Mouse (Mus musculus) c-Kit-positive CD71-positive TER-119-negative erythroid progenitor cells, embryonic 14.5 days (primary cell): ENCODE results near the gene Top3b.
A peak's percentile ranks its signal among the peaks of the same experiment; 100 is the strongest.
"Not testable (repeated sequence)": the region's sequence is repeated elsewhere in the genome, so short reads cannot be mapped to it uniquely, and the experiment has no call there.

Experiments used
- DNase-seq: peaks from one replicate; pipeline ENCODE4 v3.0.0-alpha.2; 2013; ENCODE audit warnings: low read depth

The Top3b gene

GRCm38 (mm10) chr16:16870617-16871331 is at the start of gene Top3b, which contains the start of gene Vpreb1:
Gene Top3b, plus strand, starts transcription at chr16:16870736.
Gene Vpreb1, minus strand, starts transcription at chr16:16870843.
- peak; percentile 88 for DNase-seq

DNA sequence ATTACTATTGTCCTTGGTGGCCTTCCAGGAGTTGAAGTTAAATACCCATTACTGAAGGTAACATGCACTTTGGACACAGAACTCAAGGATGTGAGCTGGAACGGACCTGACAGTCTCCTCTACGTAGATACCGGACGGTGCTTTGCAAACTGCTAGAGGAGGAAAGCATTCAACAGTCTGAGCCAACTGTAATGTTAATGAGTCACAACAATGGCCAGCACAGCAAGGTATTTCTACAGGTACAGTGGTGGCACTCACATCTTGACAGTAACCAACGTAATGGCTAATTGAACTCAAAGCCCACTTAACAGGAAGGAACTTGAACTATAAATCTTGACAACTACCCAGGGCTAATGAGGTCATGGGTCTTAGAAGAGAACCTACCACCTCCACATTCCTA is 45.1 kb upstream of the Top3b start:
- DNase-seq = no peak

DNA sequence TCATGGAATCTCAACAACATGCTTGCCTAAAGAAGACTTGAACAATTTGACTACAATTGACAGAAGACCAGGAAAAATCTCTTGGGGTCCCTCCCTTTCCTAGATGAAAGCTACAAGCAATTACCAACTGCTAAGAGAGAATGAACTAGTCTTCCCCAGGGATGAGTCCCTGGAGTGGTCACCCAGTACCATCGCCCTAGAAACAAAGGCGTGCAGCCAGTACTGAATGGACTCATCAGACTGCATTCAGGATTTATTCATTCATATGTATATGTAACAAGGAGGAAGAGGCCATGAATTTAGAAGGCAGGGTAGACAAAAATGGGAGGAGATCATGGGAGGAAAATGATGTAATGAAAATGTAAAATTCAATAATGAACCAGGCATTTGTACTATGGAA is 44.3 kb upstream of the Top3b start:
- no peak for DNase-seq

DNA sequence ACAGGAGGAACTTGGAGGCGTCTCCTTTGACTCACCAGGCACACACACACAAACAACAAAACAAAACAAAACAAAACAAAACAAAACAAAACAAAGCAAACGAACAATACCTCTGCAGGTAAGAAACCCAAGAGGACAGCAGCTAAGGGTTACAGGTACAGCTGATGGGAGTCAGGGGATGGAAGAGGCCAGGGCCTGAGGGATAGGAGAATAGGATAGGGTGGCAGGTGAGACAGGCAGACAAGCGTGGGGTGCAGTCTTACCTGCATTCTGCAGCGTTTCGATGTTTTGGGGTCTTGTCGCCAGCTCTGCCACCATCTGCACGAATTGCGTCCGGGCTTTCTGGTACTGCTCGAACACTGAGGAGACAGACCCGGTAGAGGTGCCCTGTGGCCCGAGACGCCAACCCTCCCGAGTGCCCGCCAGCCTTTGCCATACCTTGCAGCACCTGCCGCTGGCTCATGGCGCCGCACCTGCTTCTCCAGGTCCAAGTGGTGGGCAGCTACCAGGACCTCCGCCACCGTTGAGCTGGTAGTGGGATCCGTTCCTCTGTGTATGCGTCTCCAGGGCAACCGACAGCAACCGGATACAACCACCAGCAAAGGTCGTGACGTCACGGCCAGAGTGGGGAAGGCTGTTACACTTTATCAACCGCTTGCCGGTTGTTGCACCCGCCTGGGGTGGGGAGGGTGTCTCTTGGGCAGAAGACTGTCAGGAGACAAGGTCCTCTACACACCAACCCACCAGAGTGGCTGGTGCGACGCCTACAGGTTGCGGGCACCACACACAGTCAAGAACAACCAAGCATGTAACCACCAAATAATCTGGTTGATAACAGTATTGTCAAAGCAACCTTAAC is 41.5 kb upstream of the Top3b start, which contains the start of gene Spag6l:
Spag6l (minus strand) TSS at position 700 of the 859 bp plus-strand sequence.
- peak; percentile 70 for DNase-seq

DNA sequence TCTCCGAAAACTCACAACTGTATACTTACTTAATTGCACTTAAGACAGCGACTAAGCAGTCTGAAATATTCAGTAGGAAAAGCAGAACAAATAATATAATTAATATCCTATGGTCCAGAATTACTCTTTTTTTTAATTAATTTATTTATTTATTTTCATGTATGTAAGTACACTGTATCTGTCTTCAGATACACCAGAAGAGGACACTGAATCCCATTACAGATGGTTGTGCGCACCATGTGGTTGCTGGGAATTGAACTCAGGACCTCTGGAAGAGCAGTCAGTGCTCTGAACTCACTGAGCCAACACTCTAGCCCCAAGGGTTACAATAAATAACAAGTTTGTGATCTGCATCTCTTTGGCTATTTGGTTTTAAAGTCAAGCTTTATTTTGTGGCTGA is 40.9 kb upstream of the Top3b start:
- DNase-seq = no peak

GRCm38 (mm10) chr16:16849196-16849595 is 21.3 kb upstream of the Top3b start:
- DNase-seq = no peak

DNA sequence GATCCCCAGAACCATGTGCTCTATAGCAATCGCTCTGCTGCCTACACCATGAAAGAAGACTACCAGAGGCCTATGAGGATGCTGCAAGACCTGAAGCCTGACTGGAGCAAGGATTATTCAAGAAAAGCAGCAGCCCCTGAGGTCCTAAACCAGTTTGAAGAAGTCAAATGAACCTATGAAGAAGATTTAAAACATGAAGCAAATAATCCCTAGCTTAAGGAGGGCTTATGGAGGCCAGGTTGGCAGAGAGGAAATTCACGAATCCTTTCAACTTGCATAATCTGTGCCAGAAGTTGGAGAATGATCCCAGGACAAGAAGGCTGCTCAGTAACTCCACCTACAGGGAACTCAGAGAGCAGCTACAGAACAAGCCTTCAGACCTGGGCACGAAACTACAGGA is 18.1 kb upstream of the Top3b start:
- no peak for DNase-seq

GRCm38 (mm10) chr16:16854836-16855235 is 15.7 kb upstream of the Top3b start:
- DNase-seq = peak; percentile 38

GRCm38 (mm10) chr16:16855541-16855940 is 15.0 kb upstream of the Top3b start:
- no peak for DNase-seq

DNA sequence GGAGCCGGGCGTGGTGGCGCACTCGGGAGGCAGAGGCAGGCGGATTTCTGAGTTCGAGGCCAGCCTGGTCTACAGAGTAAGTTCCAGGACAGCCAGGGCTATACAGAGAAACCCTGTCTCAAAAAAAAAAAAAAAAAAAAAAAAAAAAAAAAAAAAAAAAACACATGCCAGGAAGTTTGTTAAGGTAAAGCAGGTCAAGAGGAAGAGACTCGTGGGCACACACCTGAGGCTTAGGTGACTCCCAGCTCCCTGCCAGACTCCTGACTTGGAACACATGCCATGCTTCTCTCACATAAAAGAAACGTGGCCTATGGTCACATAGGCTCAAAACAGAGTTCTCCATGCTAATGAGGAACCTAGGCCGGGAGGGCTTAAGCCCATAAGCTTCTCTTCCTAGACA is 14.5 kb upstream of the Top3b start:
- not testable (repeated sequence) for DNase-seq

GRCm38 (mm10) chr16:16856731-16857476 is 13.6 kb upstream of the Top3b start:
- DNase-seq = no peak

DNA sequence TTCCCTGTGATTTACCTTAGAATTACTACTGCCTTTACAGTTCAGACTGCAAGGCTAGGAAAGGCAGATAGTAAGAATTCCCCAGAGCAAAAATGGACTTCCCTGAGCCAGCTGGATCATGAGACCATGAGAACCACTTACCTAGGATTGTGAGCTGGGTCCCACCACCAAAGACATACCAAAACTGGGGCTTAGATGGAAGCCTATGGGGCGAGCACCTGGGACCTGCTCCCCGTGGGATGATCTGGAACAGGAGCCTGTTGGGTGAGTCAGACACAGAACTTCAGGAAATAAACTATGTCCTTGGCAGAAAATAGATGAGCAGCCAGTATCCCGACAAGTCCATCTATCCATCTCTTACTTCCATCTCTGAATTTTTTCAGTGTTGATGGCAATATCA is 8.2 kb upstream of the Top3b start:
- no peak for DNase-seq

GRCm38 (mm10) chr16:16863978-16864377 is 6.6 kb upstream of the Top3b start, which contains the start of gene Igll1:
Gene Igll1, minus strand, starts transcription at chr16:16863985.
- DNase-seq = no peak

- DNase-seq = no peak
Observed at GRCm38 (mm10) chr16:16865217-16865616, 5.3 kb upstream of the Top3b start.

DNA sequence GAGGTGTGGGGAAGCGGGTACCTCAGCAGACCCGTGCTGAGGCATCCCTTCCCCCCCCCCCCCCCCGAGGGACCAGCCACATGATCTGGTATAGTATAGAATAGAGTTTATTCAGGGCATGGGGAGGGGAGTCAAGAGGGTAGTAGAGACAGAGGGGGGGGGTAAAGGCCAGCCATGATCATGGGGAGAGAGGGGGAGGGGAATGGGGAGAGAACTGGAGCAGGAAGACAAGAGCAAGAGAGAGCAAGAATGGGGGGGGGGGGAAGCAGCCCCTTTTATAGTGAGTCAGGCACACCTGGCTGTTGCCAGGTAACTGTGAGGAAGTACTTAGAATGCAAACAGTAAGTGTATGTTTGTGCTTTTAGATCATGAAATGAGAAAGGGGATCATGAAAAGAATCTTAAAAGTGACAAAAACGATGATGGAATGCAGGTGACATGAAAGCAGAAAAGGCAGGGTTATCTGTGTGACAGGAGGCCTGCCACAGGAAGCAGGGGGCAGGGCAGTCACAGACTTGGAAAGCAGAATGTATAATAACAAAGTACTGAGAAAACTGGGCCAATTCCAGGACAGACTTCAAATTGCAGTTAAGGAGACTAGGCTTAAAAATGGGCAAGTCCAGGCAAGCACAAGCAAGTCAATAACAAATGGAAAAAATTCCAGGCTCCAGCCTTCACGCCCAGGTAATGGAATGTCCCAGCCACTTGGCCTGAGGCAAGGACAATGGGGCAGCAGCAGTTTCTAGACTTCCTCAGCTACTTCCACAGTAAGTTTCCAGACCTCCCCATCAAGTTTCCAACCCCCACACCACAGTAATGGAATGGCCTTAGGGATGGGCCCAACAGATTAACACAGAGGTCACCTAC is 4.6 kb upstream of the Top3b start:
- DNase-seq = no peak

GRCm38 (mm10) chr16:16870241-16870616 is 307 bp upstream of the Top3b start:
- no peak for DNase-seq

DNA sequence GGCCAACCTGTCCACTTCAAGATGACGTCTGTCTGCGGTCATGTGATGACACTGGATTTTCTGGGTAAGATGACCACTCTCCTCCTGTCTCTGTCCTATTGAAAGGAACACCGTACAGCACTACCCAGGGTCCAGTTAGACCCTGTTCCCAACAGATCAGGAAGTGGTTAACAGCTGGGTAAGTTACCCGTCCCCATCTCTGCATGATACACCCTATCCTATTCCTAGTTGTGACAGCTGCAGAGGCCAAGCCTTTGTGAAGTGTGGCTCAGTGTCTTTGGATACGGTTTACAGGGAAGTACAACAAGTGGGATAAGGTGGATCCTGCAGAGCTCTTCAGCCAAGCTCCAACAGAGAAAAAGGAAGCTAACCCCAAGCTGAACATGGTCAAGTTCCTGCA is 8.5 kb downstream of the Top3b start:
- no peak for DNase-seq

GRCm38 (mm10) chr16:16888341-16888740 is 17.8 kb downstream of the Top3b start:
- DNase-seq = no peak

GRCm38 (mm10) chr16:16892366-16892765 is 21.8 kb downstream of the Top3b start:
- no peak for DNase-seq

DNA sequence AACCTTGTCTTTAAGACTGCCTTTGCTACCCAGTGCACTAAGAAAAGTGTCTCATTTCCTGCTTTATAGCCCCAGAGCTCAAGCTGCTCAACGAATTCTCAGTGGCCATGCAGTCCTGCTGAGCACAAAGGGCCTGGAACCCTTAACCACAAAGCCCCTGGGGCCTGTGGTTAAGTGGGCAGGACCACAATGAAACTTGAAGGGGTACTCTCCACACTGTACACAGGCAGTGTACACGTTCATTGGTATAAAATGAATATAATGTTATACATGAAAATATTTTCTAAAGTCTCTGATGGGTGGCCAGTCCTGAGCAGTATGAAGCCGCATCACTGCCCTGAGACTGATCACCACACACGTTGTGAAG is 25.5 kb downstream of the Top3b start:
- no peak for DNase-seq

GRCm38 (mm10) chr16:16896382-16897055 is 26.0 kb downstream of the Top3b start, which contains the start of gene Ppm1f:
Gene Ppm1f, plus strand, starts transcription at chr16:16896469.
- DNase-seq = peak; percentile 83
